Mouse (Mus musculus) liver, embryonic 14.5 days (tissue): ENCODE measurements around the gene Arhgap24. TPM values are rescaled to one million over a fixed set of nuclear protein-coding genes. Genes with fewer than 3 reads are reported as not detected.

Experiments
- ATAC-seq: fragments of 200-750 bp; cut with Nextera tagmentation; 2 replicates; pipeline ENCODE4 v1.8.0; 2017; ENCODE audit warnings: moderate number of reproducible peaks, mild to moderate bottlenecking, moderate library complexity; ENCODE audit not compliant: insufficient read depth
- DNase-seq, 3 experiments: peaks; one replicate each; pipeline ENCODE4 v3.0.0-alpha.2; 2012 to 2013; ENCODE audit warnings: low read depth in 3 of 3, low spot score in 3 of 3
- H3K27ac ChIP-seq: fragments of 300-500 bp; sonication (generic); 2 replicates; pipeline ENCODE4 v1.5.1; 2014; ENCODE audit warnings: moderate library complexity, mild to moderate bottlenecking, control low read depth, inconsistent platforms
- H3K27me3 ChIP-seq: fragments of 300-500 bp; sonication (generic); 2 replicates; pipeline ENCODE4 v1.6.1; 2014; ENCODE audit warnings: mild to moderate bottlenecking, low read length, moderate library complexity; ENCODE audit not compliant: control insufficient read depth, insufficient read depth
- H3K36me3 ChIP-seq: fragments of 300-500 bp; sonication (generic); replicated peaks from 2 replicates; pipeline ENCODE4 v1.6.1; 2014; ENCODE audit warnings: low read depth; ENCODE audit not compliant: control insufficient read depth, insufficient read depth
- H3K4me1 ChIP-seq, 2 experiments: fragments of 200-500 bp in 1 of 2; fragments of 300-500 bp in 1 of 2; sonication (generic) in 1 of 2; replicated peaks; 2 replicates each; pipeline ENCODE4 v1.6.1; 2012 to 2014; ENCODE audit warnings: antibody characterized with exemption in 1 of 2, inconsistent platforms in 1 of 2, low read length in 1 of 2; ENCODE audit not compliant: control insufficient read depth in 2 of 2, insufficient read depth in 2 of 2
- H3K4me2 ChIP-seq: fragments of 300-500 bp; sonication (generic); 2 replicates; pipeline ENCODE4 v1.6.1; 2014; ENCODE audit warnings: low read depth, mild to moderate bottlenecking, control low read depth, moderate library complexity
- H3K4me3 ChIP-seq, 2 experiments: fragments of 200-500 bp in 1 of 2; fragments of 300-500 bp in 1 of 2; sonication (generic) in 1 of 2; 2 replicates each; pipeline ENCODE4 v1.5.1; 2012 to 2014; ENCODE audit warnings: low read depth in 2 of 2, low read length in 2 of 2, mild to moderate bottlenecking in 2 of 2, control low read depth in 1 of 2, inconsistent platforms in 1 of 2, moderate library complexity in 1 of 2; ENCODE audit not compliant: insufficient read depth in 1 of 2
- H3K9ac ChIP-seq: fragments of 300-500 bp; sonication (generic); replicated peaks from 2 replicates; pipeline ENCODE4 v1.6.1; 2014; ENCODE audit warnings: mild to moderate bottlenecking, control low read depth, moderate library complexity
- H3K9me3 ChIP-seq: fragments of 300-500 bp; sonication (generic); 2 replicates; pipeline ENCODE4 v1.6.1; 2016; ENCODE audit warnings: low read length, mixed read lengths; ENCODE audit not compliant: control insufficient read depth
- CTCF ChIP-seq: IDR thresholded peaks from 2 replicates; pipeline ENCODE4 v1.5.1; 2016; ENCODE audit warnings: antibody characterized with exemption, low read depth, control low read depth
- EP300 ChIP-seq: IDR thresholded peaks from 2 replicates; pipeline ENCODE4 v1.6.1; 2016; ENCODE audit warnings: antibody characterized with exemption, low read depth
- WGBS: fragments of 180-500 bp; shearing (Covaris S2); extraction: QIAGEN DNeasy Blood & Tissue Kit; methylation state at CpG from one replicate; pipeline ENCODE4 v1.1.7; 2014; ENCODE audit not compliant: insufficient replicate concordance; 5-methylcytosine and 5-hydroxymethylcytosine counted together
- polyA plus RNA-seq, 2 experiments: library from polyadenylated mRNA; depleted of rRNA in 1 of 2; stranded (reverse) in 1 of 2; unstranded in 1 of 2; fragments of >200 nt; fragmentation: Nextera tagmentation in 1 of 2; extraction: Ambion mirVana in 1 of 2; gene quantifications; 2 replicates each; pipeline versions ENCODE4 v1.2.1 to v1.2.3; 2012 to 2014

Gene Arhgap24
- polyA plus RNA-seq, 2 experiments: 1.8 to 2.1 TPM

- Histone ChIP-seq H3K36me3 (no peaks in the 10 kb centered on the region), H3K4me2 (no peak overlapping the region), H3K4me3 (no peak overlapping the region), H3K27me3 (no peaks in the 10 kb centered on the region), H3K9ac (no peak overlapping the region), H3K9me3 (no peaks in the 10 kb centered on the region), H3K27ac (no peak overlapping the region), H3K4me1 (no peaks in the 10 kb centered on the region)
- ATAC-seq (no peak), DNase-seq (peak in 1 of 3 experiments; percentile 6)
- TF ChIP-seq EP300 (no peak), CTCF (no peak)
- WGBS: 40% methylated on average over 3 of the region's 3 CpGs
Observed at GRCm38 (mm10) chr5:102537819-102538218, 56.6 kb downstream of the Arhgap24 start.

- Histone ChIP-seq H3K4me2 (no peak overlapping the region), H3K9me3 (no peaks in the 10 kb centered on the region), H3K4me3 (no peak overlapping the region), H3K9ac (no peak overlapping the region), H3K4me1 (no peaks in the 10 kb centered on the region), H3K27ac (no peak overlapping the region), H3K36me3 (no peaks in the 10 kb centered on the region), H3K27me3 (no peaks in the 10 kb centered on the region)
- 65% methylated on average over 4 of the region's 4 CpGs for WGBS
- no peak for ATAC-seq
- TF ChIP-seq CTCF: no peak
- no peak for TF ChIP-seq EP300
- no peak for DNase-seq
Observed at GRCm38 (mm10) chr5:102546296-102546695, 65.1 kb downstream of the Arhgap24 start.

DNA sequence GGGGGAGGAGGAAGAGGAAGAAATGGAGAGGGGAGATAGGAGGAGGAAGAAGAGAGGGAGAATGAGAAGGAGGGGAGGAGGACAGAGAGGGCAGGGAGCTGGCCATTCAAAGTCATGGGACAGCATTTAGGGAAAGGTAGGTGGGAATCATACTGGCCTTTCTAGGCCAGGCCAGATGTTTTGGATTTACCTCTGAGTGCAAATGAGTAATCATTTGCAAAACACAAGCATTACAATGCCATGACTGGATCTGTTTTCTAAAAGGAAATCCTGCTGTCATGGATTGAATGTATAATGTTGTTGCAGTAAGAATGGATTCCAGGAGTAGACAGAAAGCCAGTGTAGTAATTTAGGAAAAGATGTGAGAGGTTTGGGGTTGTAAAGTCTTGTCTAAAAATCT, 66.6 kb downstream of the Arhgap24 start:
- no peak overlapping the region for H3K4me3 ChIP-seq
- DNase-seq: no peak

DNA sequence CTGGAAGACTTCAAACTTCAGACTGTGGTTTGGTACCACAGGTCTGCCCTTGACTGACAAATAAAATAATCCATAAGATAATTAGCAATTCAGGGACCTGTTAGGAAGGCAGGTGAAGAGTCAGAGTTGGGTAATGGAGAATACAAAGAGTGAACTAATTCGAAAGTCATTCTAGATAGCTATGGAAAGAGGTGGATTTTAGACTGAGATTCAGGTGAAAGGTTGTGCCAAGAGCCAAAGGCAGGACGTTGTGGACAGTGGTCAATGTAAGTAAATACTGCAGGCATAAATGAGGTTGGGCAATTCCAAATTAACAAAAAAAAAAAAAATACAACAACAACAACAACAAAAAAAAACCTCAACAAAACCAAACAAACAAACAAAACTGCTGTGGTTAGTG, 67.2 kb downstream of the Arhgap24 start:
- Histone ChIP-seq H3K9me3 (no peaks in the 10 kb centered on the region), H3K9ac (no peak overlapping the region), H3K4me3 (no peak overlapping the region), H3K4me2 (no peak overlapping the region), H3K27ac (no peak overlapping the region), H3K4me1 (no peaks in the 10 kb centered on the region), H3K36me3 (no peaks in the 10 kb centered on the region), H3K27me3 (no peaks in the 10 kb centered on the region)
- DNase-seq: no peak
- 36% methylated on average over 2 of the region's 2 CpGs for WGBS
- no peak for ATAC-seq
- TF ChIP-seq EP300 (no peak), CTCF (no peak)

More for the DNA sequence above, 66.6 kb downstream of the Arhgap24 start:
- Histone ChIP-seq H3K27me3 (no peaks in the 10 kb centered on the region), H3K9me3 (no peaks in the 10 kb centered on the region), H3K9ac (no peak overlapping the region), H3K4me2 (no peak overlapping the region), H3K4me1 (no peaks in the 10 kb centered on the region), H3K27ac (no peak overlapping the region), H3K36me3 (no peaks in the 10 kb centered on the region)
- no peak for TF ChIP-seq CTCF
- TF ChIP-seq EP300: no peak
- no peak for ATAC-seq

DNA sequence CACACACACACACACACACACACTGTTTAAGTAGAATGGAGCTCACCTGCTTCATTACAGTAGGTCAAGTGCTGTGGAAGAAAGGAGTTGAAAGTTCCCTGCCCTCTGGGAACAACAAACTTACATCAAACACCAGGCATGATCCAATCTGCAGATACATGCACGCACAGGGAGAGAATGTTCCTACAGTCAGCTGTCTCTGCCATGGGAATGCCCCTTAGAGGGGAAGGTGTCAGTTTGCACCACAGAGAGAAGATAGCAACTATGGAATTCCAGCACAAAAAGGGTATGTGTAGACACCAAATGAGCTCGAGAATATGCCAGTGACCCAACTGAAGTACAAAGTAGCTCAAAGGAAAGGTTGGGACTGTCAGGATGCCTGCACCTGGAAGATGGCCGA, 69.0 kb downstream of the Arhgap24 start:
- Histone ChIP-seq H3K9ac (no peak overlapping the region), H3K27me3 (no peaks in the 10 kb centered on the region), H3K4me1 (no peaks in the 10 kb centered on the region), H3K4me3 (no peak overlapping the region), H3K4me2 (no peak overlapping the region), H3K36me3 (no peaks in the 10 kb centered on the region), H3K9me3 (no peaks in the 10 kb centered on the region), H3K27ac (no peak overlapping the region)
- no peak for DNase-seq
- WGBS: 32% methylated on average over 3 of the region's 3 CpGs
- no peak for TF ChIP-seq CTCF
- no peak for TF ChIP-seq EP300
- no peak for ATAC-seq
